Mouse (Mus musculus): ENCODE results near the gene Tmem120b. TPM values are rescaled to one million over a fixed set of nuclear protein-coding genes. Genes with fewer than 3 reads are reported as not detected.

The Tmem120b gene
- total and polyA plus RNA-seq, 3 experiments = 4.8 to 8.0 (median 6.2) TPM

DNA sequence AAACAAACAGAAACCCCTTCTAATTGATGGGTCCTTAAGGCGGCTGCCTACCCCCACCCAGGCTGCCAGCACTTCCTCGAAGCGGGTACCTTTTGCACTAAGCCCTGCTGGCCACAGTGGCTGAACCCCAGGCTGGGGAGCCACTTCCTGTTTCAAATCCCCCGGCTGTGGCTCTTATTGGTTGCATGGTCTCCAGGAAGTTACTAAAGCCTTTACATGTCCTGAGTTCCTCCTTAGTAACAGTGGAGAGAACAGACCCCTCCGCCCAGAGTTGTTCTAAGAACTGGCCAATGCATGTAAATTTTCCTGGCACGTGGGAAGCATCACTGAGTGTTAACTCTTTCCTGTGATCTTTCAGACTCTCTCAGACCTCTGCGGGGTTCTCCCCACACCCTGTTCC is 82.9 kb downstream of the Tmem120b start (continued):
- no peak for TF ChIP-seq CHD1 (IDR thresholded peaks at IDR 0.05; ENCODE audit: low read depth, low read length)
- TF ChIP-seq ZC3H11A (IDR thresholded peaks at IDR 0.05; ENCODE audit: low read depth, low read length) = no peak
- peak; percentile 58 for TF ChIP-seq USF2 (conservative IDR thresholded peaks at IDR 0.05; ENCODE audit: low read depth, low read length)
- TF ChIP-seq MAX (IDR thresholded peaks at IDR 0.05; ENCODE audit: low read length) = peak; percentile 68
- no peak for TF ChIP-seq GABPA (IDR thresholded peaks at IDR 0.05; ENCODE audit: insufficient replicate concordance, low read depth, low read length)
- no peak for TF ChIP-seq SMC3 (IDR thresholded peaks at IDR 0.05; ENCODE audit: low read depth, low read length)
- TF ChIP-seq IRF4 (IDR thresholded peaks at IDR 0.05; ENCODE audit: low read depth, low read length) = peak; percentile 79
- no peak for TF ChIP-seq NRF1 (IDR thresholded peaks at IDR 0.05; ENCODE audit: low read depth, low read length)
- 0 out of 2 replicates have a peak, but pooled peaks have one; percentile 17 for TF ChIP-seq MEF2A (IDR thresholded peaks at IDR 0.05; ENCODE audit: borderline replicate concordance, low read depth, low read length)
- TF ChIP-seq POLR2AphosphoS2 (IDR thresholded peaks at IDR 0.05; ENCODE audit: low read depth, low read length) = no peak

DNA sequence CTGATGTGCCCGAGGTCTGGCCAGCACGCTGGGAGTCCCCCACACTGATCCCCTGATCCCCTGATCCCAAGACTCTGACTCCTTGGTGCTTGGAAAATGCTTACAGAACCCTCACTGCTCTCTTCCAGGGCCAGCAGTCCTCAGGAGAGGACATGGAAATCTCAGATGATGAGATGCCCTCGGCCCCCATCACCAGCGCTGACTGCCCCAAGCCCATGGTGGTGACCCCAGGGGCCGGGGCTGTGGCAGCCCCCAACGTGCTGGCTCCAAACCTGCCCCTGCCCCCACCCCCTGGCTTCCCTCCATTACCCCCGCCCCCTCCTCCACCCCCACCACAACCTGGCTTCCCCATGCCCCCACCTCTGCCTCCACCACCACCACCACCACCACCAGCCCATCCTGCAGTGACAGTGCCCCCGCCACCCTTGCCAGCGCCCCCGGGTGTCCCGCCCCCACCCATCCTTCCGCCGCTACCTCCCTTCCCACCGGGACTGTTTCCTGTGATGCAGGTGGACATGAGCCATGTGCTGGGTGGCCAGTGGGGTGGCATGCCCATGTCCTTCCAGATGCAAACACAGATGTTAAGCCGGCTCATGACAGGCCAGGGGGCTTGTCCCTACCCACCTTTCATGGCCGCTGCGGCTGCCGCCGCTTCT is 83.6 kb downstream of the Tmem120b start:
- Histone ChIP-seq H3K4me3 (replicated peaks in 1 of 3; ENCODE audit: low read depth in 2 of 3, low read length in 2 of 3, poor library complexity in 1 of 3) (peak overlapping the region in 2 of 3 experiments; percentile 48 to 58), H3K79me2 (replicated peaks; ENCODE audit: control insufficient read depth, extremely low read depth, insufficient read depth, poor library complexity, severe bottlenecking) (peaks cover 27% of the 10 kb centered on the region), H3K27me3 (replicated peaks) (no peaks in the 10 kb centered on the region), H3K36me3 (replicated peaks in 1 of 2; ENCODE audit: control insufficient read depth in 1 of 2, insufficient read depth in 1 of 2, low read length in 1 of 2) (peaks cover 58 to 77% of the 10 kb centered on the region in 2 experiments), H3K27ac (ENCODE audit: insufficient read depth, low read depth) (peak overlapping the region; percentile 87), H3K9ac (ENCODE audit: insufficient read depth, low read depth) (peak overlapping the region; percentile 53), H3K4me1 (ENCODE audit: control insufficient read depth in 1 of 2, insufficient read depth in 2 of 2) (peaks cover 9 to 44% of the 10 kb centered on the region in 2 experiments), H3K4me2 (ENCODE audit: insufficient read depth, low read depth, poor library complexity, severe bottlenecking) (peak overlapping the region; percentile 54), H3K9me3 (replicated peaks; ENCODE audit: low read length) (no peaks in the 10 kb centered on the region)
- in situ Hi-C loops (cut with MboI; ENCODE audit: low pct_ligation_motif_present, low pct_unique_long_range_greater_than_20kb, low sequenced_read_pairs) = no loop called here
- TF ChIP-seq TCF12 (IDR thresholded peaks at IDR 0.05; ENCODE audit: low read depth, low read length) = no peak
- no peak for TF ChIP-seq POLR2AphosphoS2 (IDR thresholded peaks at IDR 0.05; ENCODE audit: low read depth, low read length)
- no peak for TF ChIP-seq CHD2 (IDR thresholded peaks at IDR 0.05; ENCODE audit: low read length)
- TF ChIP-seq EP300 (IDR thresholded peaks at IDR 0.05; ENCODE audit: low read length) = no peak
- no peak for TF ChIP-seq UBTF (IDR thresholded peaks at IDR 0.05; ENCODE audit: low read depth, low read length)
- no peak for TF ChIP-seq MEF2A (IDR thresholded peaks at IDR 0.05; ENCODE audit: borderline replicate concordance, low read depth, low read length)
- no peak for TF ChIP-seq RAD21 (IDR thresholded peaks at IDR 0.05; ENCODE audit: low read depth, low read length)
- no peak for TF ChIP-seq POLR2A (IDR thresholded peaks at IDR 0.05; ENCODE audit: low read depth, low read length)
- TF ChIP-seq MYC (IDR thresholded peaks at IDR 0.05; ENCODE audit: low read depth, low read length) = no peak
- no peak for TF ChIP-seq ETS1 (conservative IDR thresholded peaks at IDR 0.05; ENCODE audit: low read depth, low read length)
- TF ChIP-seq ZKSCAN1 (IDR thresholded peaks at IDR 0.05; ENCODE audit: borderline replicate concordance, low read depth, low read length) = no peak
- DNase-seq (ENCODE audit: extremely low read depth) = no peak
- dilution Hi-C loops (cut with MboI; ENCODE audit: extremely low pct_ligation_motif_present, extremely low pct_unique_long_range_greater_than_20kb, low sequenced_read_pairs) = no loop called here

Measured in CH12.LX (cell line).